In genomic region chr9:121311846-121312236, GRCm38 (mm10) we compare ENCODE assay signal across 12 mouse cellular contexts. TPM values are rescaled to one million over a fixed set of nuclear protein-coding genes. Genes with fewer than 3 reads are reported as not detected.
A peak's percentile ranks its signal among the peaks of the same experiment; 100 is the strongest.
DNase-seq lines count a peak whose midpoint lies in the region; ATAC-seq lines count a peak whose summit lies in the region.
"Had no signal": no experiment of that assay in that cellular context is flagged by ENCODE, and none has a peak within 500 bp of the region (broad histone marks: within the 10 kb centered on the region; RNA-seq: fewer than 3 reads in every experiment).

No protein-coding gene starts in this region.

- H3K9me3 ChIP-seq in heart, embryonic 14.5 days (ENCODE audit: control insufficient read depth, low read length), result no peaks in the 10 kb centered on the region
- H3K9me3 ChIP-seq in forebrain, embryonic 12.5 days, result no peaks in the 10 kb centered on the region
- H3K9me3 ChIP-seq in hindbrain, embryonic 11.5 days (ENCODE audit: control insufficient read depth, low read length), result no peaks in the 10 kb centered on the region
- no peaks in the 10 kb centered on the region for H3K9me3 ChIP-seq in midbrain, embryonic 14.5 days (ENCODE audit: control insufficient read depth, low read length)

- peaks cover 3% of the 10 kb centered on the region; the same call in 1 of the 2 replicates for H3K36me3 ChIP-seq in heart, embryonic 14.5 days (ENCODE audit: control insufficient read depth, insufficient read depth, low read length)
- no peaks in the 10 kb centered on the region for H3K36me3 ChIP-seq in forebrain, embryonic 12.5 days (replicated peaks)
- H3K36me3 ChIP-seq in hindbrain, embryonic 11.5 days (ENCODE audit: control insufficient read depth, insufficient read depth, low read length), result no peaks in the 10 kb centered on the region
- H3K36me3 ChIP-seq in midbrain, embryonic 14.5 days (ENCODE audit: control insufficient read depth, insufficient read depth, low read length), result no peaks in the 10 kb centered on the region

- H3K27ac ChIP-seq in heart, embryonic 14.5 days (replicated peaks in 1 of 2; ENCODE audit: control insufficient read depth in 1 of 2, insufficient read depth in 1 of 2, low read depth in 2 of 2, low read length in 2 of 2), result peak overlapping the region; percentile 43 to 97; a peak in 2 of 4 replicates
- H3K27ac ChIP-seq in forebrain, embryonic 12.5 days, result peak overlapping the region; percentile 98
- peak overlapping the region; percentile 87 for H3K27ac ChIP-seq in hindbrain, embryonic 11.5 days (ENCODE audit: low read depth, low read length)
- peak overlapping the region; percentile 85 for H3K27ac ChIP-seq in midbrain, embryonic 14.5 days (replicated peaks; ENCODE audit: low read depth, low read length)

- no peak for ATAC-seq in heart, embryonic 14.5 days (ENCODE audit: insufficient number of reproducible peaks, insufficient read depth, low FRiP score, low read depth)
- ATAC-seq in forebrain, embryonic 12.5 days (ENCODE audit: low FRiP score), result no peak
- ATAC-seq in hindbrain, embryonic 11.5 days (ENCODE audit: low FRiP score), result no peak
- no peak for ATAC-seq in midbrain, embryonic 14.5 days (ENCODE audit: low FRiP score, low TSS enrichment)

- DNase-seq in heart, postnatal 14 days, result no peak
- DNase-seq in hindbrain, embryonic 11.5 days (ENCODE audit: low spot score), result no peak
- no peak for DNase-seq in midbrain, embryonic 14.5 days
- DNase-seq in left cerebral cortex, postnatal 10 days (ENCODE audit: extremely low spot score in 1 of 2, low spot score in 2 of 2), result no peak
- DNase-seq in right cerebral cortex, adult 18-20 months, result no peak
- DNase-seq in layer of hippocampus, postnatal 25 days (ENCODE audit: extremely low spot score in 1 of 2, low spot score in 1 of 2), result no peak
- DNase-seq: cerebellum, adult 9-10 months; thymus, postnatal 4 days had no signal

- H3K9ac ChIP-seq in heart, embryonic 14.5 days (ENCODE audit: low read length), result no peak overlapping the region
- H3K9ac ChIP-seq in forebrain, embryonic 12.5 days, result peak overlapping the region; percentile 44; the same call in 1 of the 2 replicates
- H3K9ac ChIP-seq in hindbrain, embryonic 11.5 days (ENCODE audit: low read depth, low read length), result no peak overlapping the region
- no peak overlapping the region for H3K9ac ChIP-seq in midbrain, embryonic 14.5 days (replicated peaks; ENCODE audit: low read length)
- H3K9ac ChIP-seq: lung, embryonic 14.5 days had no signal

- H3K4me3 ChIP-seq in heart, embryonic 14.5 days (ENCODE audit: control insufficient read depth in 1 of 2, insufficient read depth in 1 of 2, low read depth in 1 of 2, low read length in 2 of 2), result no peak overlapping the region
- H3K4me3 ChIP-seq in forebrain, embryonic 12.5 days (replicated peaks), result no peak overlapping the region
- no peak overlapping the region for H3K4me3 ChIP-seq in hindbrain, embryonic 11.5 days (ENCODE audit: low read depth, low read length)
- no peak overlapping the region for H3K4me3 ChIP-seq in midbrain, embryonic 14.5 days (replicated peaks; ENCODE audit: low read depth, low read length)
- H3K4me3 ChIP-seq: erythroblast, embryonic 14.5 days had no signal

- intact Hi-C loops in heart, postnatal 14 days (cut with DNase I), result no loop called here
- intact Hi-C loops in left cerebral cortex, postnatal 10 days (cut with DNase I), result no loop called here

- 44% methylated on average over 6 of the region's 6 CpGs for WGBS in heart, embryonic 14.5 days
- WGBS in forebrain, embryonic 12.5 days, result 68% methylated on average over 6 of the region's 6 CpGs
- 74% methylated on average over 6 of the region's 6 CpGs for WGBS in hindbrain, embryonic 11.5 days
- WGBS in midbrain, embryonic 14.5 days, result 65% methylated on average over 6 of the region's 6 CpGs

- H3K27me3 ChIP-seq in heart, embryonic 14.5 days (ENCODE audit: control insufficient read depth, insufficient read depth, low read length), result no peaks in the 10 kb centered on the region
- H3K27me3 ChIP-seq in forebrain, embryonic 12.5 days, result no peaks in the 10 kb centered on the region
- no peaks in the 10 kb centered on the region for H3K27me3 ChIP-seq in hindbrain, embryonic 11.5 days (ENCODE audit: control insufficient read depth, insufficient read depth, low read length)
- H3K27me3 ChIP-seq in midbrain, embryonic 14.5 days (ENCODE audit: control insufficient read depth, insufficient read depth, low read length), result no peaks in the 10 kb centered on the region

- H3K4me1 ChIP-seq in heart, embryonic 14.5 days (ENCODE audit: control insufficient read depth in 2 of 2, insufficient read depth in 2 of 2, low read length in 2 of 2), result peaks cover 51 to 71% of the 10 kb centered on the region in 2 experiments
- peaks cover 76% of the 10 kb centered on the region for H3K4me1 ChIP-seq in forebrain, embryonic 12.5 days
- peaks cover 21% of the 10 kb centered on the region for H3K4me1 ChIP-seq in hindbrain, embryonic 11.5 days (replicated peaks; ENCODE audit: control insufficient read depth, insufficient read depth, low read length)
- H3K4me1 ChIP-seq in midbrain, embryonic 14.5 days (ENCODE audit: control insufficient read depth, insufficient read depth, low read length), result peaks cover 50% of the 10 kb centered on the region

- H3K4me2 ChIP-seq in heart, embryonic 14.5 days (ENCODE audit: low read length), result no peak overlapping the region
- peak overlapping the region; percentile 58 for H3K4me2 ChIP-seq in forebrain, embryonic 12.5 days
- no peak overlapping the region for H3K4me2 ChIP-seq in hindbrain, embryonic 11.5 days (replicated peaks; ENCODE audit: low read depth, low read length)
- H3K4me2 ChIP-seq in midbrain, embryonic 14.5 days (ENCODE audit: low read length), result no peak overlapping the region
- H3K4me2 ChIP-seq: lung, embryonic 14.5 days had no signal

RNA-seq across cellular contexts. Expression of gene Trak1, which starts 14.5 kb away (rescaled TPM):
- polyA plus RNA-seq in heart, embryonic 14.5 days (2014; fragmentation: Nextera tagmentation; extraction: Ambion mirVana), result 41.3 and 42.1 TPM in 2 replicates
- 100 to 1,000 TPM; 323 to 335 TPM for total RNA-seq in heart, postnatal 14 days (2021)
- polyA plus RNA-seq in forebrain, embryonic 12.5 days (2016; fragmentation: Nextera tagmentation; extraction: Ambion mirVana), result 41.2 and 45.3 TPM in 2 replicates
- 19.8 and 21.2 TPM in 2 replicates for polyA plus RNA-seq in hindbrain, embryonic 11.5 days (2014; fragmentation: Nextera tagmentation; extraction: Ambion mirVana)
- polyA plus RNA-seq in midbrain, embryonic 14.5 days (2014; fragmentation: Nextera tagmentation; extraction: Ambion mirVana), result 47.0 and 53.6 TPM in 2 replicates
- total RNA-seq in left cerebral cortex, postnatal 10 days (2021), result 100 to 1,000 TPM; 213 to 215 TPM
- total RNA-seq in layer of hippocampus, postnatal 25 days (2021), result 100 to 1,000 TPM; 223 to 246 TPM

RNA-seq across cellular contexts. Expression of gene Ulk4, which starts 34.8 kb away (rescaled TPM):
- 87.5 and 95.4 TPM in 2 replicates for polyA plus RNA-seq in heart, embryonic 14.5 days (2014; fragmentation: Nextera tagmentation; extraction: Ambion mirVana)
- 1 to 10 TPM in 1 of 2 experiments, under 1 TPM in 1; 0.49 to 1.0 TPM for total RNA-seq in heart, postnatal 14 days (2021)
- polyA plus RNA-seq in forebrain, embryonic 12.5 days (2016; fragmentation: Nextera tagmentation; extraction: Ambion mirVana), result 179 and 182 TPM in 2 replicates
- polyA plus RNA-seq in hindbrain, embryonic 11.5 days (2014; fragmentation: Nextera tagmentation; extraction: Ambion mirVana), result 161 and 185 TPM in 2 replicates
- 75.7 and 79.0 TPM in 2 replicates for polyA plus RNA-seq in midbrain, embryonic 14.5 days (2014; fragmentation: Nextera tagmentation; extraction: Ambion mirVana)
- total RNA-seq in left cerebral cortex, postnatal 10 days (2021), result 1 to 10 TPM; 7.2 to 7.5 TPM
- total RNA-seq in layer of hippocampus, postnatal 25 days (2021), result 1 to 10 TPM; 7.4 to 8.6 TPM
